Mouse (Mus musculus) retina, embryonic 14.5 days (tissue): Measurements from ENCODE around the gene Nos1ap.
A peak's percentile ranks its signal among the peaks of the same experiment; 100 is the strongest.

Source experiments
- DNase-seq: peaks from one replicate; pipeline ENCODE4 v3.0.0-alpha.2; 2015; ENCODE audit warnings: low spot score

Gene Nos1ap

DNA sequence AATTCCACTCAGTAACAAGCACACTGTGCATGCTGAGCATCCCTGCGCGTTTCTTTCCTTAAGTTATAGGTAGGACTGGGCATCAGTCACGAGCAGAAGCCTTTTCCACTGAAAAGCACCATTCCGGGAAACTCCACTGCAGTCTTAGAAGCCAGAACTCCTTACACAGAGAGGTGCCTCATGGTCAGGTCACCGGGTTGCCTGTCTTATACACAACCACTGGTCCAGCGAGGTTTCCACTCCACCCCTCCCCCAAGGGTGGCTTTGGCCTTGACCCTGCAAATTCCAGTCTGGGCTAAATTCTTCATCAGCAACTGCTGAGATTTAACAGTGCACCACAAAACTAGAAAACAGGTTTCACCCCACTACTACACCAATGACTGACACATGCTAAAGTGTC, 1.3 kb downstream of the Nos1ap start:
- peak; percentile 34 for DNase-seq

DNA sequence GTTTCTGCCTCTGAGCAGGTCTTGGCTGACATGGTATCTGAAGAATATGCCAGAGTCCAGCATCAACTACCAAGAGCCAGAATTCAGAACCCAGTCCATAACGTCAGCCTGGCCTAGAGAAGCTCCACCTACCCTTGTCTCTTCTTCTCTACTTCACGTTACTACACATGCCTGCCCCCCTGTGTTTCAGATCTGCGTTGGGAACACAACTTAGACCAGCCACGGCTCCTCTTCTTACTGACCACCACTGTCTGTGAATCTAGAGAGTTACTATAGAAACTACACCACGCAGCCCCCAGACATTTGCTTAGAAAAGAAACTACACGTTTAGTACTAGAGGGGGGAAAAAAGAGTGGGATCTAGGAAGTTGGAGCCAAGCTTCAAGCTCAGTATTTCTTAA, 2.9 kb downstream of the Nos1ap start:
- no peak for DNase-seq

- no peak for DNase-seq
Observed at GRCm38 (mm10) chr1:170583925-170584324, 5.7 kb downstream of the Nos1ap start.

- DNase-seq = no peak
Observed at GRCm38 (mm10) chr1:170582341-170582740, 7.3 kb downstream of the Nos1ap start.

- DNase-seq = no peak
Observed at GRCm38 (mm10) chr1:170580485-170581110, 9.1 kb downstream of the Nos1ap start.

DNA sequence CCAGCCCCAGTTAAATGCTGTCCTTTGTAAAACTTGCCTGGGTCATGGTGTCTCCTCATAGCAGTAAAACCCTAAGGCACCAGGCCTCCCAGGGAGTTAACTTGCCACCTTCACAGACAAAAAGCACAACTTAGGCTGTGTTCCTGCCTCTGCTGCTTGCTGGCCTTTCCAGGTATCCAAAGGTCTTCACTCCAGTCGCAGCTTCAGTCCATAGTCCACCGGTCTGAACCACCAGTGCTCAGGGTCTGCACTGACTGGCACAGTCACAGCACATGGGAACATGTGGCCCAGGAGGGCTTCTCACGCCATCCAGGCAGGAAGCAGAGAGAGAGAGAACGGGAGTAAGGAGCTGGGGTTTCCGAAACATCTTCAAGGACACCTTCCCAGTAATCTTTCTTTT, 10.2 kb downstream of the Nos1ap start:
- DNase-seq = no peak

GRCm38 (mm10) chr1:170579063-170579462, 10.6 kb downstream of the Nos1ap start:
- DNase-seq = no peak

DNA sequence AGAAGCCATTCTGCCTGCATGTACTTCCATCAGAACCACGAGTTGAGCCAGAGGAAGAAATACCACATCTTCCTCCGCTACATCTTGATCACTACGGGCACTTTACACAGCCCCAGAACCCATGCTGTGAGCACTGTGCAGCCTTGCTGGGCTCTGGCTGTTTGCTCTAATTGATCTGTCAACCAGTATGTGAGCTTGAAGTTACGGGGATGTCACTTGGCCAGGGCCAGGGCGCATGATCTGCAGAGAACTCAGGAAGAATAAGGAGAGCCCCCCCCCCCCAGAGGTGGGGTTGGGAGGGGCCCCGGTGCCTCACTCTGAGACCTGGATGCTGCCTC, 13.0 kb downstream of the Nos1ap start:
- DNase-seq = peak; percentile 56

GRCm38 (mm10) chr1:170576012-170576727, 13.5 kb downstream of the Nos1ap start:
- DNase-seq = no peak

DNA sequence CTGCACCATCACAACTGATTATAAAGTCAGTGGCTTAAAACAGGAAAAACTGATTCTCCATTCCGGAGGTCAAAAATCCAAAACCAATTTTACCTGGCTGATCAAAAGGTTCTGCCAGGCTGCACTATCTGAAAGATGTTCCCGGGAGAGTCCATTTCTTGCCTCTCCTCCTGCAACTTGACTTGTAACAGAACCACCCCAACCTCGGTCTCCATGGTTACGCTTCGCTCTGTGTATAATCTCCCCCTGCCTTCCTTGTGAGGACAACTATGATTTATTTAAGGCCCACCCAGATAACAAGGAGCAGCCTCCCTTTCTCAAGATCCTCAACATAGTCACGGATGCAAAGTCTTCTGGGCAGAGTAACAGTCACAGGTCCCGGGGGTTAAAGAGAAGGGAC, 16.5 kb downstream of the Nos1ap start:
- DNase-seq = no peak

- DNase-seq = no peak
Observed at GRCm38 (mm10) chr1:170566969-170567368, 22.7 kb downstream of the Nos1ap start.

GRCm38 (mm10) chr1:170566538-170566937, 23.1 kb downstream of the Nos1ap start:
- DNase-seq = no peak

DNA sequence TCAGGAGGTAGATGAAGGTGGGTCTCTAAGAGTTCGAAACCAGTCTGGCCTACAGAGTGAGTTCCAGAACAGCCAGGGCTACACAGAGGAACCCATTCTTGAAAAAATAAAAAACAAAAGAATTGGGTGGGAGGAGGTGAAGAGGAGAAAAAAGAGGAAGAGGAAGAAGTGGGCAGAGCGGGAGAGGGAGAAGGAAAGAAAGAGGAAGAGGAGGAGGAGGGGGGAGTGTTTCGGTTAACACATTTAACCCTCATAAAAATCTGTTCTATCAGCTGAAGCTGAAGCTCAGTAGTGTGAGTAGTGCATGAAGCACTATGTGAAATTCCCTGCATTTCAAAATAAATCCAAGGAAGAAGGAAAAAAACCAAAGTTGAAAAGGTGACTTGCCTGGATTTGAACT, 24.7 kb downstream of the Nos1ap start:
- DNase-seq = no peak

DNA sequence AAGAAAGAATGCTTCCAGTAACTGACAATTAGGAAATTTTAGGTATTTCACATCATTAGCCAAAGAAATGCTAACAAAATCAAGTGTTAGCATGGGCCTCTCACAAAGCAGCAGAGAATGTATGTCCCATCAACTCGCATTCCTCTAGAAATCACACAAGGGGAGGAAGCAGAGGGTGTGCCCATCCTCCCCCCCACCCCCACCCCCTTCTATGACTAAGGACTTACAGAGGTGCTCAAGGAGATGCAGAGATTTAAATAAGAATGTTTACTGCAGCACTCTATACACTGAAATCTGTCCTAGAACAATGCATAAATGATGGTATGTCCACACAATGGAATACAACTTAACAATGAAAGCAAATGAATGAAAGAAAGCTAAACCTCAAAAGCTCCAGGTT, 27.2 kb downstream of the Nos1ap start:
- no peak for DNase-seq

DNA sequence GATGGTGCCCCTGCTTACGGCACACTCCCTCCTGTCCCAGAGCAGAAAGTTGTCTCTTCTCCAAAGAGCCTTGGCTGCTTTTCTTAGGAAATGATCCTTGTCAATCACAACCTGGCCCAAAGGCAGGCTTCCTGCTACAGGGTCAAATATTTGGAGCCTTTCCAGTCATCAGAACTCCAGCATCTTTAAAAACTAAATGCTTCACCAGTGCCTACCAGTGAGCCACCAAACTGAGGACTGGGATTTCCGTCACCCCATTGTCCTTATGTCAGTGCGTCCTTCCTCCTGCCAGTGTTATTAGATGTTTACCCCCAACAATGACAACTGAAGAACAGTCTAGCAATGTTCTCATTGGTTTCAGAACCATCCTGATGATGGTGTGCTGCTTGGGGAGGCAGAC, 28.9 kb downstream of the Nos1ap start:
- no peak for DNase-seq

DNA sequence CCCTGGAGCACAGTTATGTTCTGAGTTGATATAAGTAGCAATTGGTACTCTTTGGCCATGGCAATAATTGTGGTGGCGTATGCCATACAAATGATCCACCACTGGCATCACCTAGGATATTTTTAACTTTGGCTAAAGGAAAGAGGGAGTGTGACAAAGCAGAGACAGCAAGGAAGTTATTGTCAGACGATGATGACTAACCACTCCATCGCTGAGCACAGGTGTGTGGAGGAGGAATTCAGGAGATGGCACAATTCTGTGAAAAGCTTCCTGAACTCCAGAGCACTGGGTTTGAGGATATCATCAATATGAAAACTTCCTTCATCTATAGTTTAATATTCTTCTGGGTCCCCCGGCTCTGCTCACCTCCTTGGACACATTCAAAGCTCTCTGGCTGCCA, 31.7 kb downstream of the Nos1ap start:
- no peak for DNase-seq

GRCm38 (mm10) chr1:170556696-170557095, 33.0 kb downstream of the Nos1ap start:
- DNase-seq = no peak

GRCm38 (mm10) chr1:170554939-170555293, 34.7 kb downstream of the Nos1ap start:
- DNase-seq = no peak

- DNase-seq = no peak
Observed at GRCm38 (mm10) chr1:170554235-170554938, 35.3 kb downstream of the Nos1ap start.

- DNase-seq = no peak
Observed at GRCm38 (mm10) chr1:170550649-170551440, 38.8 kb downstream of the Nos1ap start.

- no peak for DNase-seq
Observed at GRCm38 (mm10) chr1:170549059-170549458, 40.6 kb downstream of the Nos1ap start.

GRCm38 (mm10) chr1:170548192-170548795, 41.4 kb downstream of the Nos1ap start:
- DNase-seq = no peak
